Mouse (Mus musculus) erythroblast, embryonic 14.5 days (primary cell): ENCODE measurements around the gene Olfr522.

Source experiments
- GATA1 ChIP-seq: IDR thresholded peaks from 2 replicates; pipeline ENCODE4 v1.6.1; 2012; ENCODE audit warnings: low read length, inconsistent platforms, mixed read lengths
- TAL1 ChIP-seq: IDR thresholded peaks from 3 replicates; pipeline ENCODE4 v1.6.1; 2012; ENCODE audit warnings: low read length, inconsistent platforms, mixed read lengths

DNA sequence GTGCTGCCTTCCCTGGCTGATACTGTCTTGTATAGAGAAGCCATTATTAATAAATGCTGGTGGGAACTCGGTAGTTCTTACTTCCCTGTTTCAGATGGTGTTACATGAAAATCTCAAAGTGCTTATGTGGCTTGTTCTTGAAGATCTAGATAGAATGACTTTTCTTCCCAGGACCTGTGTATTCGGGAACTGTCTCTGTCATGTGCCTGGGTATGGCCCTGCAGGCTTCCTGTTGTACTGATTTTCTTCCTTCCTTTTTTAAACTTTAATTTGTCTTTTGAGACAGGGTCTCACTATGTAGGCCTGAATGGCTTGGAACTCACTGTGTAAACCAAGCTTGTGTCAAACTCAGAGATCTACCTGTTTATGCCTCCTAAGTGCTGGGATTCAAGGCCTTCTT, 36.7 kb downstream of the Olfr522 start:
- TF ChIP-seq GATA1 (no peak), TAL1 (no peak)
